Mouse (Mus musculus) lung, postnatal 0 days (tissue): ENCODE results near the gene Nabp2. TPM values are rescaled to one million over a fixed set of nuclear protein-coding genes. Genes with fewer than 3 reads are reported as not detected.

Experiments
- ATAC-seq: fragments of 200-750 bp; cut with Nextera tagmentation; 2 replicates; pipeline ENCODE4 v1.8.0; 2017; ENCODE audit warnings: moderate library complexity
- DNase-seq: peaks from one replicate; pipeline ENCODE4 v3.0.0-alpha.2; 2016; ENCODE audit warnings: low spot score
- H3K27ac ChIP-seq: fragments of 300-500 bp; sonication (generic); 2 replicates; pipeline ENCODE4 v1.5.1; 2014; ENCODE audit warnings: antibody characterized with exemption, mild to moderate bottlenecking, low read length, mixed read lengths
- H3K27me3 ChIP-seq: fragments of 300-500 bp; sonication (generic); replicated peaks from 2 replicates; pipeline ENCODE4 v1.6.1; 2014; ENCODE audit warnings: low read length, mixed read lengths; ENCODE audit not compliant: insufficient read depth
- H3K36me3 ChIP-seq: fragments of 300-500 bp; sonication (generic); 2 replicates; pipeline ENCODE4 v1.6.1; 2014; ENCODE audit warnings: low read length, mixed read lengths; ENCODE audit not compliant: insufficient read depth
- H3K4me1 ChIP-seq: fragments of 300-500 bp; sonication (generic); 2 replicates; pipeline ENCODE4 v1.6.1; 2014; ENCODE audit warnings: antibody characterized with exemption, low read depth, low read length, mixed read lengths; ENCODE audit not compliant: insufficient read depth
- H3K4me2 ChIP-seq: fragments of 300-500 bp; sonication (generic); replicated peaks from 2 replicates; pipeline ENCODE4 v1.6.1; 2014; ENCODE audit warnings: low read depth, mild to moderate bottlenecking, low read length, moderate library complexity, mixed read lengths
- H3K4me3 ChIP-seq: fragments of 300-500 bp; sonication (generic); 2 replicates; pipeline ENCODE4 v1.5.1; 2014; ENCODE audit warnings: low read depth, low read length
- H3K9ac ChIP-seq: fragments of 300-500 bp; sonication (generic); replicated peaks from 2 replicates; pipeline ENCODE4 v1.6.1; 2014; ENCODE audit warnings: low read depth, mild to moderate bottlenecking
- H3K9me3 ChIP-seq: fragments of 300-500 bp; sonication (generic); 2 replicates; pipeline ENCODE4 v1.6.1; 2016; ENCODE audit warnings: low read length, mixed read lengths
- CTCF ChIP-seq: IDR thresholded peaks from 2 replicates; pipeline ENCODE4 v1.5.1; 2016; ENCODE audit warnings: antibody characterized with exemption, mild to moderate bottlenecking
- EP300 ChIP-seq: IDR thresholded peaks from 2 replicates; pipeline ENCODE4 v1.6.1; 2016; ENCODE audit warnings: antibody characterized with exemption, mild to moderate bottlenecking, control low read depth
- WGBS: fragments of 180-500 bp; shearing (Covaris S2); extraction: QIAGEN DNeasy Blood & Tissue Kit; methylation state at CpG from one replicate; pipeline ENCODE4 v1.1.7; 2014; 5-methylcytosine and 5-hydroxymethylcytosine counted together
- polyA plus RNA-seq: library from polyadenylated mRNA; unstranded; fragments of >200 nt; fragmentation: Nextera tagmentation; extraction: Ambion mirVana; gene quantifications from 2 replicates; pipeline ENCODE4 v1.2.1, GENCODE M21; 2015

The Nabp2 gene
- polyA plus RNA-seq, 1 experiment from 2014 or later: 54.7 TPM

DNA sequence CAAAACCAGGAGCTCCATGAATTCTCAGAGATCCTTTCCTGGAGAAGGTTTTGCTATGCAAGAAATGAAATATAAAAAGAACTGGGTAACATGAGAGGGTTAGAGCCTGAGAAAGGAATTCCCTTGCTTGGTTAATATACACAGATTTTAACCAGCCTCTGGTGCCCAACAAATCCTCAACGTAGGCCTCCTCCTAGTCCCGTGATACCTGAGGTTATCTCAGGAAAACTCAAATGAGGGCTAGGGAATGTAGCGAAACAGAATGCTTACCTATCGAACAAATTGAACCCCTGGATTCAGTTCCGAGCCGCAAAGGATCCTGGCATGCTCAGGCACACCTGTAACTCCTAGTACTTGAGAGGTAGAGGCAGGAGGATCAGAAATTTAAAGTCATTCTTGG is 46.4 kb upstream of the Nabp2 start:
- ATAC-seq (no peak), DNase-seq (no peak)
- no peak for TF ChIP-seq CTCF
- TF ChIP-seq EP300: no peak
- Histone ChIP-seq H3K4me3 (no peak overlapping the region), H3K36me3 (0 out of 2 replicates have a peak, but pooled peaks cover 3% of the 10 kb centered on the region), H3K9ac (no peak overlapping the region), H3K4me1 (0 out of 2 replicates have a peak, but pooled peaks cover 11% of the 10 kb centered on the region), H3K27ac (no peak overlapping the region), H3K27me3 (no peaks in the 10 kb centered on the region), H3K9me3 (no peaks in the 10 kb centered on the region), H3K4me2 (no peak overlapping the region; the same call in 1 of the 2 replicates)
- WGBS: 83% methylated on average over 6 of the region's 6 CpGs

DNA sequence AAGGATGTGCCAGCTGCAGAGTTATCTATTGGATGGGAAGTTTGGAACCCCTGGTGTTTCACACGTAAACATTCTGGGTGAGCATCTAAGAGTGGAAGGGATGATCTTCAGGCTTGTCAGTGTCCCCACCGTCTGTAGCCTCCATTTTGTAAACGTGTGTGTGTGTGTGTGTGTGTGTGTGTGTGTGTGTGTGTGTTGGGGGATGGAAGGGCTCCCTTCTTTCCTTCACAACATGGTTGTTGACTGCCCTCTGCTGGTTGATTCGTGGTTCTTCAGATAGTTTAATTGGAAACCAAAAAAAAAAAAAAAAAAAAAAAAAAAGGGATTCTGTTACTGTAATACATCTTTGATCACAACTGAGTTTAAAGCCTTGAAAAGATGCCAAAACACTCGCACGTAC is 44.0 kb upstream of the Nabp2 start:
- ATAC-seq (peak; percentile 9; the same call in 1 of the 2 replicates), DNase-seq (peak; percentile 87)
- Histone ChIP-seq H3K4me2 (no peak overlapping the region), H3K27me3 (no peaks in the 10 kb centered on the region), H3K4me3 (no peak overlapping the region), H3K4me1 (0 out of 2 replicates have a peak, but pooled peaks cover 3% of the 10 kb centered on the region), H3K9ac (no peak overlapping the region), H3K36me3 (no peaks in the 10 kb centered on the region), H3K9me3 (no peaks in the 10 kb centered on the region), H3K27ac (no peak overlapping the region)
- TF ChIP-seq CTCF (peak; percentile 76), EP300 (0 out of 2 replicates have a peak, but pooled peaks have one; percentile 27)
- 1% methylated on average over 6 of the region's 6 CpGs for WGBS

GRCm38 (mm10) chr10:128454471-128454870 is 43.2 kb upstream of the Nabp2 start:
- ATAC-seq (no peak), DNase-seq (no peak)
- Histone ChIP-seq H3K4me1 (no peaks in the 10 kb centered on the region), H3K4me2 (no peak overlapping the region), H3K27ac (no peak overlapping the region), H3K36me3 (no peaks in the 10 kb centered on the region), H3K9me3 (no peaks in the 10 kb centered on the region), H3K9ac (no peak overlapping the region), H3K27me3 (no peaks in the 10 kb centered on the region), H3K4me3 (no peak overlapping the region)
- 74% methylated on average over 3 of the region's 3 CpGs for WGBS
- TF ChIP-seq CTCF: no peak
- no peak for TF ChIP-seq EP300

DNA sequence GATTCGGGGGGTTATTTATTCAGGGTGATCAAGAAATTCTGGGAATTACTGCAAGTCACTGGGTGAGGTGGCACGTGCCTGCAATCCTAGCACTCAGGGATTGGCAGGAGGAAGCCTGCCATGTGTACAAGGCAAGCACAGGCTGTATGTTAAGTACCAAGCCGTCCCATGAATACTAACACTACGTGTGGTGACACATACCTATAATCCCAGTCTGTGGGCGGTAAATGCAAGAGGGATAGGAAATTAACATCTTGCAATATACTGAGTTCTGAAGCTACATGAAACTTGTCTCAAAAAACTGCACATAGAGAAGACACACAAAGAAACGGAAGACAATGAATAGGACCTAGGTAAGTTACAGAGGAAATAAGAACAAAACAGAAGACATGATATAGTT is 39.7 kb upstream of the Nabp2 start:
- Histone ChIP-seq H3K9ac (no peak overlapping the region), H3K27ac (no peak overlapping the region), H3K4me3 (no peak overlapping the region), H3K9me3 (no peaks in the 10 kb centered on the region), H3K27me3 (no peaks in the 10 kb centered on the region), H3K4me2 (no peak overlapping the region), H3K4me1 (no peaks in the 10 kb centered on the region), H3K36me3 (no peaks in the 10 kb centered on the region)
- ATAC-seq (no peak), DNase-seq (no peak)
- 68% methylated on average over 6 of the region's 6 CpGs for WGBS
- no peak for TF ChIP-seq CTCF
- TF ChIP-seq EP300: no peak

DNA sequence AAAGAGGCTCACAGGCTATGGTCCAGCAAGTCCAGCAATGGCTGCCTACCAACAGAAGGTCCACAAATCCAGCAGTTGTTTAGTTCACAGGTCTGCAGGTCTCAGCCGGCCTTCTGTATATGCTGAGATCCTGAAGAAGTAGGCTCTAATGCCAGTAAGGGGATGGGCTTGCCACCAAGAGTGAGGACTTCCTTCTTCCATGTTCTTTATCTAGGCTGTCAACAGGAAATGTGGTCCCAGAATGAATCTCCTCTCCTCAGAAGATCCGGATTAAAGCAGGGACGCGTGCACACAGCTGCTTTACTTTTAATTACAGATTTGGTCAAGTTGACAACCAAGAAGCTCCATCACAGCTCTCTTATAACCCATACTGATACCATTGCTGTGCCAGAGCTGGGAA is 34.1 kb upstream of the Nabp2 start:
- ATAC-seq: peak; percentile 19; the same call in 1 of the 2 replicates
- Histone ChIP-seq H3K36me3 (0 out of 2 replicates have a peak, but pooled peaks cover 5% of the 10 kb centered on the region), H3K27me3 (no peaks in the 10 kb centered on the region), H3K9ac (no peak overlapping the region), H3K27ac (no peak overlapping the region), H3K9me3 (no peaks in the 10 kb centered on the region), H3K4me1 (no peaks in the 10 kb centered on the region), H3K4me3 (no peak overlapping the region), H3K4me2 (no peak overlapping the region)
- TF ChIP-seq CTCF: no peak
- no peak for TF ChIP-seq EP300
- 43% methylated on average over 4 of the region's 4 CpGs for WGBS
- peak; percentile 23 for DNase-seq

GRCm38 (mm10) chr10:128444354-128444753 is 33.1 kb upstream of the Nabp2 start:
- 0 out of 2 replicates have a peak, but pooled peaks cover 5% of the 10 kb centered on the region for H3K36me3 ChIP-seq
- no peaks in the 10 kb centered on the region for H3K4me1 ChIP-seq
- H3K4me3 ChIP-seq: no peak overlapping the region
- no peak overlapping the region for H3K4me2 ChIP-seq
- no peak overlapping the region for H3K9ac ChIP-seq
- no peak overlapping the region for H3K27ac ChIP-seq
- H3K27me3 ChIP-seq: no peaks in the 10 kb centered on the region
- DNase-seq (no peak), ATAC-seq (no peak)
- H3K9me3 ChIP-seq: no peaks in the 10 kb centered on the region
- TF ChIP-seq CTCF (no peak), EP300 (no peak)
- 44% methylated on average over 6 of the region's 6 CpGs for WGBS

GRCm38 (mm10) chr10:128442718-128443117 is 31.4 kb upstream of the Nabp2 start:
- Histone ChIP-seq H3K27ac (no peak overlapping the region), H3K4me2 (no peak overlapping the region), H3K9me3 (no peaks in the 10 kb centered on the region), H3K9ac (no peak overlapping the region), H3K36me3 (0 out of 2 replicates have a peak, but pooled peaks cover 14% of the 10 kb centered on the region), H3K4me3 (no peak overlapping the region), H3K4me1 (no peaks in the 10 kb centered on the region), H3K27me3 (no peaks in the 10 kb centered on the region)
- 81% methylated on average over 1 of the region's 1 CpGs for WGBS
- ATAC-seq (no peak), DNase-seq (no peak)
- TF ChIP-seq CTCF: no peak
- no peak for TF ChIP-seq EP300
